8 mouse cellular contexts compared by ENCODE assay signal in genomic region chr9:89674014-89674618, GRCm38 (mm10). TPM values are rescaled to one million over a fixed set of nuclear protein-coding genes. Genes with fewer than 3 reads are reported as not detected.
DNase-seq lines count a peak whose midpoint lies in the region; ATAC-seq and TF ChIP-seq lines count a peak whose summit lies in the region.

No protein-coding gene starts in this region.

- no peak overlapping the region for H3K4me2 ChIP-seq in heart, embryonic 12.5 days
- no peak overlapping the region for H3K4me2 ChIP-seq in intestine, postnatal 0 days (replicated peaks; ENCODE audit: low read depth)
- H3K4me2 ChIP-seq in midbrain, embryonic 14.5 days (ENCODE audit: low read length), result no peak overlapping the region

- H3K9me3 ChIP-seq in heart, embryonic 12.5 days (replicated peaks), result no peaks in the 10 kb centered on the region
- H3K9me3 ChIP-seq in intestine, postnatal 0 days (ENCODE audit: control insufficient read depth), result no peaks in the 10 kb centered on the region
- H3K9me3 ChIP-seq in midbrain, embryonic 14.5 days (ENCODE audit: control insufficient read depth, low read length), result no peaks in the 10 kb centered on the region

- 46% methylated on average over 3 of the region's 3 CpGs for WGBS in heart, embryonic 12.5 days
- 49% methylated on average over 3 of the region's 3 CpGs for WGBS in intestine, postnatal 0 days
- 50% methylated on average over 3 of the region's 3 CpGs for WGBS in midbrain, embryonic 14.5 days

- no peak overlapping the region for H3K27ac ChIP-seq in heart, embryonic 12.5 days (ENCODE audit: poor library complexity, severe bottlenecking)
- H3K27ac ChIP-seq in intestine, postnatal 0 days (ENCODE audit: low read depth, low read length), result no peak overlapping the region
- no peak overlapping the region for H3K27ac ChIP-seq in midbrain, embryonic 14.5 days (replicated peaks; ENCODE audit: low read depth, low read length)

- ATAC-seq in heart, embryonic 12.5 days (ENCODE audit: insufficient number of reproducible peaks, low FRiP score), result no peak
- ATAC-seq in intestine, postnatal 0 days, result no peak
- peak; percentile 82 for ATAC-seq in midbrain, embryonic 14.5 days (ENCODE audit: low FRiP score, low TSS enrichment)

- H3K4me3 ChIP-seq in heart, embryonic 12.5 days, result no peak overlapping the region
- no peak overlapping the region for H3K4me3 ChIP-seq in intestine, postnatal 0 days (ENCODE audit: low read depth, low read length)
- no peak overlapping the region for H3K4me3 ChIP-seq in midbrain, embryonic 14.5 days (replicated peaks; ENCODE audit: low read depth, low read length)

- TF ChIP-seq CTCF in intestine, postnatal 0 days (IDR thresholded peaks at IDR 0.05; ENCODE audit: low read depth), result peak; percentile 92

- H3K9ac ChIP-seq in heart, embryonic 12.5 days, result no peak overlapping the region
- H3K9ac ChIP-seq in intestine, postnatal 0 days (ENCODE audit: low read depth, low read length), result no peak overlapping the region
- no peak overlapping the region for H3K9ac ChIP-seq in midbrain, embryonic 14.5 days (replicated peaks; ENCODE audit: low read length)

- peak; percentile 54 to 88 for DNase-seq in heart, adult 18-20 months
- DNase-seq in cerebellum, adult 9-10 months, result peak; percentile 77
- peak; percentile 22 to 76 for DNase-seq in frontal cortex, postnatal 14 days (ENCODE audit: low spot score in 2 of 2)
- peak; percentile 80 to 82 for DNase-seq in left cerebral cortex, postnatal 25 days (ENCODE audit: low spot score in 2 of 2)
- peak; percentile 94 for DNase-seq in midbrain, embryonic 14.5 days
- DNase-seq in spleen, postnatal 10 days (ENCODE audit: low spot score in 2 of 2), result peak; percentile 51 to 80

- H3K4me1 ChIP-seq in heart, embryonic 12.5 days (replicated peaks), result no peaks in the 10 kb centered on the region
- no peaks in the 10 kb centered on the region for H3K4me1 ChIP-seq in intestine, postnatal 0 days (replicated peaks; ENCODE audit: control insufficient read depth, insufficient read depth, low read length)
- no peaks in the 10 kb centered on the region for H3K4me1 ChIP-seq in midbrain, embryonic 14.5 days (ENCODE audit: control insufficient read depth, insufficient read depth, low read length)

- H3K36me3 ChIP-seq in heart, embryonic 12.5 days, result no peaks in the 10 kb centered on the region
- no peaks in the 10 kb centered on the region for H3K36me3 ChIP-seq in intestine, postnatal 0 days (ENCODE audit: control insufficient read depth, insufficient read depth)
- no peaks in the 10 kb centered on the region for H3K36me3 ChIP-seq in midbrain, embryonic 14.5 days (ENCODE audit: control insufficient read depth, insufficient read depth, low read length)

- H3K27me3 ChIP-seq in heart, embryonic 12.5 days (replicated peaks), result no peaks in the 10 kb centered on the region
- no peaks in the 10 kb centered on the region for H3K27me3 ChIP-seq in intestine, postnatal 0 days (replicated peaks; ENCODE audit: control insufficient read depth, insufficient read depth, low read length)
- no peaks in the 10 kb centered on the region for H3K27me3 ChIP-seq in midbrain, embryonic 14.5 days (ENCODE audit: control insufficient read depth, insufficient read depth, low read length)

- intact Hi-C loops in left cerebral cortex, postnatal 25 days (cut with DNase I), result loop anchor here (1.0 to 5.0 kb wide), 3 partner anchors 122 to 443 kb away; no protein-coding TSS in a partner anchor

RNA-seq across cellular contexts. Expression of gene Tmed3, which starts 30.8 kb away (rescaled TPM):
- 10 to 100 TPM; 24.2 to 27.5 TPM for total RNA-seq in heart, adult 18-20 months (2021)
- polyA plus RNA-seq in heart, embryonic 12.5 days (2016; fragmentation: Nextera tagmentation; extraction: Ambion mirVana), result 63.3 and 66.2 TPM in 2 replicates
- 115 TPM in 2 replicates for polyA plus RNA-seq in intestine, postnatal 0 days (2015; fragmentation: Nextera tagmentation; extraction: Ambion mirVana)
- total RNA-seq in left cerebral cortex, postnatal 25 days (2021), result 10 to 100 TPM; 29.0 to 31.4 TPM
- polyA plus RNA-seq in midbrain, embryonic 14.5 days (2014; fragmentation: Nextera tagmentation; extraction: Ambion mirVana), result 47.7 and 50.3 TPM in 2 replicates

RNA-seq across cellular contexts. Expression of gene Minar1, which starts 51.2 kb away (rescaled TPM):
- not detected for total RNA-seq in heart, adult 18-20 months (2021)
- 0.04 and 0.10 TPM in 2 replicates for polyA plus RNA-seq in heart, embryonic 12.5 days (2016; fragmentation: Nextera tagmentation; extraction: Ambion mirVana)
- polyA plus RNA-seq in intestine, postnatal 0 days (2015; fragmentation: Nextera tagmentation; extraction: Ambion mirVana), result 0.08 TPM in 2 replicates
- total RNA-seq in left cerebral cortex, postnatal 25 days (2021), result 1 to 10 TPM; 5.1 to 6.5 TPM
- polyA plus RNA-seq in midbrain, embryonic 14.5 days (2014; fragmentation: Nextera tagmentation; extraction: Ambion mirVana), result 0.95 and 1.7 TPM in 2 replicates
